Mouse (Mus musculus): ENCODE measurements around the gene Syndig1. TPM values are rescaled to one million over a fixed set of nuclear protein-coding genes. Genes with fewer than 3 reads are reported as not detected.

Syndig1 gene
- polyA plus RNA-seq, 1 experiment from 2014 or later, result 77.9 TPM

DNA sequence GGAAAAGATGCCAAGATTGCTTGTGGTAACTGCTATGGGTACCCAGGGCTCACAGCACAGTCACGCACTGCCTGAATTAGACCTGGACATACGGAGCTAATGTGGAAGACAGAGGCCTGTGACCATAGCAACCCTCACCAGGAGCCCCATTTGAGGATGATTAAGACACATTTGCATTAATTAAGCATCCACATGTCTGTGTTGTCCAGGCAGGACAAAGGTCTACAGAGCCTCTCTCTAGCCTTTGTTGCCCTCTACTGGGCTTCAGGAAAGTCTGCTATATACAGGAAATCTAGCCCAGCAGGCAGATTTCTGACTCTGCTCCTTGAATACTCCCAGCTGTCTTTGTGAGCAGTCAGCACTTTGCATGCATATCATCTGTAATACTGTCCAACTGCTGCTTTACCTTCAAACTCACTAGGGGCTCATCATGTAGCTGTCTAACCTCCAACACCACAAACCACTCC is 194.9 kb downstream of the Syndig1 start:
- H3K27ac ChIP-seq (replicated peaks), result 0 out of 2 replicates have a peak overlapping the region, but pooled peaks have one; percentile 41
- no peaks in the 10 kb centered on the region for H3K36me3 ChIP-seq
- no peaks in the 10 kb centered on the region for H3K27me3 ChIP-seq (replicated peaks)
- H3K9me3 ChIP-seq (replicated peaks), result no peaks in the 10 kb centered on the region
- H3K9ac ChIP-seq (replicated peaks), result no peak overlapping the region
- no peak overlapping the region for H3K4me2 ChIP-seq
- H3K4me3 ChIP-seq (replicated peaks), result no peak overlapping the region
- WGBS, result 11% methylated on average over 2 of the region's 2 CpGs
- peak; percentile 96 for ATAC-seq (ENCODE audit: low FRiP score)
- H3K4me1 ChIP-seq, result peaks cover 15% of the 10 kb centered on the region

DNA sequence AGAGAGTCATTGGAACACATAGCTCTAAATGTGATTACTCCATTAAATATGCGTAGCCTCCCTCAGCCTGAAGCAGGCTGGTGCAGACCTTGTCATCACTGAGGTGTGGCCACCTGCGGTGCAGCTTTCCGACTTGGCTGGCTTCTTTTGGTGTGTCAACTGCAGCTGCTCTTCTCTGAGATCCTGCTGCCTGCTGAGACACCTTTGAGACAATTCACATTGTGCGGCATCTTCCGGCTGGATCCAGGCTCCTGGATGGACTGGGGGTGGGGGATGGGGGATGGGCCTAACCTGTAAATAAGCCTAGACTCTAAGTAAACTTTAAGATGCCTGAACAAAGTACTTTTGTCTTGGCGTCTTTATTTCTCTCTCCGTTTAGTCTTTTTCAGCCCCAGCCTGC is 214.5 kb downstream of the Syndig1 start:
- no peak overlapping the region for H3K27ac ChIP-seq (replicated peaks)
- no peaks in the 10 kb centered on the region for H3K36me3 ChIP-seq
- H3K9ac ChIP-seq (replicated peaks), result no peak overlapping the region
- H3K27me3 ChIP-seq (replicated peaks), result no peaks in the 10 kb centered on the region
- H3K9me3 ChIP-seq (replicated peaks), result no peaks in the 10 kb centered on the region
- no peaks in the 10 kb centered on the region for H3K4me1 ChIP-seq
- H3K4me3 ChIP-seq (replicated peaks), result no peak overlapping the region
- no peak overlapping the region for H3K4me2 ChIP-seq
- 90% methylated on average over 7 of the region's 7 CpGs for WGBS
- ATAC-seq (ENCODE audit: low FRiP score), result no peak

Other genes starting within 250 kb of the Syndig1 start
- 3.8 and 4.7 TPM in 2 replicates for gene C530025M09Rik, start 2.0 kb downstream of the Syndig1 start, polyA plus RNA-seq (2015; fragmentation: Nextera tagmentation; extraction: Ambion mirVana)

All from neural tube, embryonic 15.5 days (tissue).